Mouse (Mus musculus): ENCODE results near the gene Dpysl5. TPM values are rescaled to one million over a fixed set of nuclear protein-coding genes. Genes with fewer than 3 reads are reported as not detected.
"Not testable (repeated sequence)": the region's sequence is repeated elsewhere in the genome, so short reads cannot be mapped to it uniquely, and the experiment has no call there.

The Dpysl5 gene
- polyA plus RNA-seq, 1 experiment from 2014 or later: 10.4 TPM

GRCm38 (mm10) chr5:30686781-30687180 is 24.6 kb upstream of the Dpysl5 start:
- Histone ChIP-seq H3K4me3 (ENCODE audit: low read depth, low read length) (no peak overlapping the region), H3K27ac (ENCODE audit: low read depth) (no peak overlapping the region), H3K27me3 (replicated peaks; ENCODE audit: control insufficient read depth, insufficient read depth, low read length) (no peaks in the 10 kb centered on the region), H3K36me3 (ENCODE audit: control insufficient read depth, insufficient read depth, low read length) (no peaks in the 10 kb centered on the region), H3K4me2 (ENCODE audit: low read length) (no peak overlapping the region), H3K9ac (ENCODE audit: low read length) (no peak overlapping the region), H3K4me1 (replicated peaks; ENCODE audit: control insufficient read depth, insufficient read depth, low read length) (no peaks in the 10 kb centered on the region), H3K9me3 (ENCODE audit: control insufficient read depth, low read length) (no peaks in the 10 kb centered on the region)
- 62% methylated on average over 3 of the region's 3 CpGs for WGBS
- ATAC-seq (replicated peaks; ENCODE audit: low FRiP score, low TSS enrichment, low read depth): no peak
- DNase-seq (ENCODE audit: low spot score): no peak

GRCm38 (mm10) chr5:30700361-30701000 is 10.9 kb upstream of the Dpysl5 start:
- Histone ChIP-seq H3K27ac (ENCODE audit: low read depth) (no peak overlapping the region), H3K27me3 (replicated peaks; ENCODE audit: control insufficient read depth, insufficient read depth, low read length) (no peaks in the 10 kb centered on the region), H3K9ac (ENCODE audit: low read length) (no peak overlapping the region), H3K4me1 (replicated peaks; ENCODE audit: control insufficient read depth, insufficient read depth, low read length) (no peaks in the 10 kb centered on the region), H3K36me3 (ENCODE audit: control insufficient read depth, insufficient read depth, low read length) (no peaks in the 10 kb centered on the region), H3K4me3 (ENCODE audit: low read depth, low read length) (no peak overlapping the region), H3K9me3 (ENCODE audit: control insufficient read depth, low read length) (no peaks in the 10 kb centered on the region), H3K4me2 (ENCODE audit: low read length) (no peak overlapping the region)
- WGBS: 82% methylated on average over 8 of the region's 8 CpGs
- DNase-seq (ENCODE audit: low spot score): no peak
- ATAC-seq (replicated peaks; ENCODE audit: low FRiP score, low TSS enrichment, low read depth): no peak

GRCm38 (mm10) chr5:30701373-30701772 is 10.0 kb upstream of the Dpysl5 start:
- H3K9me3 ChIP-seq (ENCODE audit: control insufficient read depth, low read length); H3K27me3 ChIP-seq (replicated peaks; ENCODE audit: control insufficient read depth, insufficient read depth, low read length); H3K36me3 ChIP-seq (ENCODE audit: control insufficient read depth, insufficient read depth, low read length); ATAC-seq (replicated peaks; ENCODE audit: low FRiP score, low TSS enrichment, low read depth); H3K4me1 ChIP-seq (replicated peaks; ENCODE audit: control insufficient read depth, insufficient read depth, low read length); DNase-seq (ENCODE audit: low spot score); H3K4me3 ChIP-seq (ENCODE audit: low read depth, low read length); H3K27ac ChIP-seq (ENCODE audit: low read depth); H3K4me2 ChIP-seq (ENCODE audit: low read length); H3K9ac ChIP-seq (ENCODE audit: low read length): not testable (repeated sequence)
- 40% methylated on average over 4 of the region's 4 CpGs for WGBS

- no peak overlapping the region for H3K27ac ChIP-seq (ENCODE audit: low read depth)
- H3K4me2 ChIP-seq (ENCODE audit: low read length): no peak overlapping the region
- no peak overlapping the region for H3K4me3 ChIP-seq (ENCODE audit: low read depth, low read length)
- no peaks in the 10 kb centered on the region for H3K9me3 ChIP-seq (ENCODE audit: control insufficient read depth, low read length)
- H3K4me1 ChIP-seq (replicated peaks; ENCODE audit: control insufficient read depth, insufficient read depth, low read length): no peaks in the 10 kb centered on the region
- DNase-seq (ENCODE audit: low spot score) (no peak), ATAC-seq (replicated peaks; ENCODE audit: low FRiP score, low TSS enrichment, low read depth) (no peak)
- no peak overlapping the region for H3K9ac ChIP-seq (ENCODE audit: low read length)
- 93% methylated on average over 3 of the region's 3 CpGs for WGBS
- no peaks in the 10 kb centered on the region for H3K27me3 ChIP-seq (replicated peaks; ENCODE audit: control insufficient read depth, insufficient read depth, low read length)
- no peaks in the 10 kb centered on the region for H3K36me3 ChIP-seq (ENCODE audit: control insufficient read depth, insufficient read depth, low read length)
Measured at GRCm38 (mm10) chr5:30701866-30702265, 9.5 kb upstream of the Dpysl5 start.

GRCm38 (mm10) chr5:30709744-30710383 is 1.5 kb upstream of the Dpysl5 start:
- DNase-seq (ENCODE audit: low spot score): peak; percentile 92
- Histone ChIP-seq H3K9me3 (ENCODE audit: control insufficient read depth, low read length) (no peaks in the 10 kb centered on the region), H3K36me3 (ENCODE audit: control insufficient read depth, insufficient read depth, low read length) (no peaks in the 10 kb centered on the region), H3K27ac (ENCODE audit: low read depth) (no peak overlapping the region), H3K9ac (ENCODE audit: low read length) (no peak overlapping the region), H3K4me3 (ENCODE audit: low read depth, low read length) (no peak overlapping the region), H3K27me3 (replicated peaks; ENCODE audit: control insufficient read depth, insufficient read depth, low read length) (peaks cover 53% of the 10 kb centered on the region), H3K4me2 (ENCODE audit: low read length) (no peak overlapping the region), H3K4me1 (replicated peaks; ENCODE audit: control insufficient read depth, insufficient read depth, low read length) (peaks cover 16% of the 10 kb centered on the region)
- 7% methylated on average over 13 of the region's 13 CpGs for WGBS
- no peak for ATAC-seq (replicated peaks; ENCODE audit: low FRiP score, low TSS enrichment, low read depth)

- Histone ChIP-seq H3K27me3 (replicated peaks; ENCODE audit: control insufficient read depth, insufficient read depth, low read length) (peaks cover 58% of the 10 kb centered on the region), H3K9ac (ENCODE audit: low read length) (no peak overlapping the region), H3K4me3 (ENCODE audit: low read depth, low read length) (no peak overlapping the region), H3K4me1 (replicated peaks; ENCODE audit: control insufficient read depth, insufficient read depth, low read length) (peaks cover 16% of the 10 kb centered on the region), H3K27ac (ENCODE audit: low read depth) (no peak overlapping the region), H3K4me2 (ENCODE audit: low read length) (no peak overlapping the region), H3K9me3 (ENCODE audit: control insufficient read depth, low read length) (no peaks in the 10 kb centered on the region), H3K36me3 (ENCODE audit: control insufficient read depth, insufficient read depth, low read length) (no peaks in the 10 kb centered on the region)
- no peak for DNase-seq (ENCODE audit: low spot score)
- ATAC-seq (replicated peaks; ENCODE audit: low FRiP score, low TSS enrichment, low read depth): no peak
- WGBS: 23% methylated on average over 8 of the region's 8 CpGs
Measured at GRCm38 (mm10) chr5:30710486-30710885, 878 bp upstream of the Dpysl5 start.

GRCm38 (mm10) chr5:30712002-30712390 is 632 bp downstream of the Dpysl5 start:
- Histone ChIP-seq H3K4me1 (replicated peaks; ENCODE audit: control insufficient read depth, insufficient read depth, low read length) (peaks cover 16% of the 10 kb centered on the region), H3K9ac (ENCODE audit: low read length) (peak overlapping the region; percentile 23; the same call in 1 of the 2 replicates), H3K9me3 (ENCODE audit: control insufficient read depth, low read length) (no peaks in the 10 kb centered on the region), H3K27me3 (replicated peaks; ENCODE audit: control insufficient read depth, insufficient read depth, low read length) (peaks cover 58% of the 10 kb centered on the region), H3K4me2 (ENCODE audit: low read length) (peak overlapping the region; percentile 83), H3K4me3 (ENCODE audit: low read depth, low read length) (peak overlapping the region; percentile 41), H3K36me3 (ENCODE audit: control insufficient read depth, insufficient read depth, low read length) (no peaks in the 10 kb centered on the region), H3K27ac (ENCODE audit: low read depth) (no peak overlapping the region)
- DNase-seq (ENCODE audit: low spot score) (peak; percentile 79), ATAC-seq (replicated peaks; ENCODE audit: low FRiP score, low TSS enrichment, low read depth) (no peak)
- under 1% methylated on average over 14 of the region's 14 CpGs for WGBS

- no peaks in the 10 kb centered on the region for H3K36me3 ChIP-seq (ENCODE audit: control insufficient read depth, insufficient read depth, low read length)
- no peak overlapping the region for H3K9ac ChIP-seq (ENCODE audit: low read length)
- H3K9me3 ChIP-seq (ENCODE audit: control insufficient read depth, low read length): no peaks in the 10 kb centered on the region
- H3K4me2 ChIP-seq (ENCODE audit: low read length): peak overlapping the region; percentile 83
- under 1% methylated on average over 42 of the region's 43 CpGs for WGBS
- H3K27ac ChIP-seq (ENCODE audit: low read depth): no peak overlapping the region
- ATAC-seq (replicated peaks; ENCODE audit: low FRiP score, low TSS enrichment, low read depth): no peak
- peak; percentile 75 for DNase-seq (ENCODE audit: low spot score)
- peaks cover 16% of the 10 kb centered on the region for H3K4me1 ChIP-seq (replicated peaks; ENCODE audit: control insufficient read depth, insufficient read depth, low read length)
- peak overlapping the region; percentile 41 for H3K4me3 ChIP-seq (ENCODE audit: low read depth, low read length)
- peaks cover 58% of the 10 kb centered on the region for H3K27me3 ChIP-seq (replicated peaks; ENCODE audit: control insufficient read depth, insufficient read depth, low read length)
Measured at GRCm38 (mm10) chr5:30712441-30713298, 1.3 kb downstream of the Dpysl5 start.

All from intestine, embryonic 14.5 days (tissue).